ENCODE assay signal across 18 mouse cellular contexts in the genomic region with DNA sequence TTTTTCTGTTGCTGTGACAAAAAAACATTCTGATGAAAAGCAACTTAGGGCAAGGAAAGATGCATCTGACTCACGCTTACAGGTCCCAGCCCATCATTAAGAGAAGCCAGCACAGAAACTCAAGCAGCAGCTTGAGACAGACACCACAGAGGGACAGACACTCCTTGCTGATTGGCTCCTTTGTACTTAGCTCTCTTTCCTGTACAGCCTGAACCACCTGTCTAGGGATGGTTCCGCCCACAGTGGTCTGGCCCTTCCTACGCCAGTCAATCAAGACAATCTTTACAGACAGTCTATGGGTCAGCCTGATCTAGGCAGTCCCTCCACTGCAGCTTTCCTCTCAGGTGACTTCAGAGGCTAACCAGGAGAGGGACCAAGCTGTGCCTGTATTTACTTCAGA. TPM values are rescaled to one million over a fixed set of nuclear protein-coding genes. Genes with fewer than 3 reads are reported as not detected.
DNase-seq lines count a peak whose midpoint lies in the region; ATAC-seq and TF ChIP-seq lines count a peak whose summit lies in the region.
"Had no signal": no experiment of that assay in that cellular context is flagged by ENCODE, and none has a peak within 500 bp of the region (broad histone marks: within the 10 kb centered on the region; RNA-seq: fewer than 3 reads in every experiment).

No protein-coding gene starts in this region.

- DNase-seq in hindbrain, embryonic 14.5 days (ENCODE audit: low spot score): no peak
- DNase-seq in hindbrain, embryonic 10.5 days (ENCODE audit: low spot score): no peak
- DNase-seq in limb, embryonic 10.5 days (ENCODE audit: low spot score): no peak
- peak; percentile 24 for DNase-seq in ZHBTc4 (ENCODE audit: low read depth, low spot score)
- DNase-seq in hindbrain, postnatal 0 days (ENCODE audit: low spot score): no peak
- DNase-seq in cerebellum, postnatal 14 days: no peak
- DNase-seq: adrenal gland, adult 8-10 months; cerebellum, adult 18-20 months; gastrocnemius, postnatal 10 days; heart, postnatal 14 days; liver, postnatal 0 days; thymus, postnatal 4 days had no signal

- no peak overlapping the region for H3K9ac ChIP-seq in hindbrain, embryonic 14.5 days
- H3K9ac ChIP-seq in limb, embryonic 12.5 days (replicated peaks): no peak overlapping the region
- no peak overlapping the region for H3K9ac ChIP-seq in hindbrain, postnatal 0 days (replicated peaks; ENCODE audit: low read length)
- H3K9ac ChIP-seq: forebrain, embryonic 12.5 days; intestine, embryonic 15.5 days; kidney, embryonic 15.5 days; limb, embryonic 15.5 days; liver, postnatal 0 days had no signal

- TF ChIP-seq CTCF in hindbrain, postnatal 0 days (IDR thresholded peaks at IDR 0.05; ENCODE audit: low read depth): no peak

- no peaks in the 10 kb centered on the region for H3K27me3 ChIP-seq in hindbrain, embryonic 14.5 days (ENCODE audit: control insufficient read depth, insufficient read depth, low read length)
- H3K27me3 ChIP-seq in hindbrain, embryonic 10.5 days (ENCODE audit: insufficient read depth, poor library complexity, severe bottlenecking): no peaks in the 10 kb centered on the region
- H3K27me3 ChIP-seq in limb, embryonic 12.5 days: no peaks in the 10 kb centered on the region
- H3K27me3 ChIP-seq in limb, embryonic 10.5 days (ENCODE audit: low read depth, poor library complexity, severe bottlenecking): no peaks in the 10 kb centered on the region
- H3K27me3 ChIP-seq in hindbrain, postnatal 0 days (ENCODE audit: insufficient read depth, low read length): no peaks in the 10 kb centered on the region
- H3K27me3 ChIP-seq: forebrain, embryonic 12.5 days; intestine, embryonic 15.5 days; kidney, embryonic 15.5 days; limb, embryonic 15.5 days had no signal

- no peak overlapping the region for H3K4me3 ChIP-seq in hindbrain, embryonic 14.5 days (replicated peaks; ENCODE audit: low read length)
- no peak overlapping the region for H3K4me3 ChIP-seq in hindbrain, embryonic 10.5 days
- no peak overlapping the region for H3K4me3 ChIP-seq in limb, embryonic 12.5 days (replicated peaks)
- H3K4me3 ChIP-seq in limb, embryonic 10.5 days: no peak overlapping the region
- no peak overlapping the region for H3K4me3 ChIP-seq in hindbrain, postnatal 0 days (ENCODE audit: low read length)
- H3K4me3 ChIP-seq: forebrain, embryonic 12.5 days; intestine, embryonic 15.5 days; kidney, embryonic 15.5 days; limb, embryonic 15.5 days had no signal

- ATAC-seq in hindbrain, embryonic 14.5 days (ENCODE audit: low FRiP score): no peak
- ATAC-seq in limb, embryonic 12.5 days (ENCODE audit: insufficient number of reproducible peaks, insufficient read depth, low FRiP score, low TSS enrichment, low read depth): no peak
- ATAC-seq in hindbrain, postnatal 0 days: peak; percentile 25; the same call in 1 of the 2 replicates
- ATAC-seq: intestine, embryonic 15.5 days; liver, postnatal 0 days had no signal

- no peak overlapping the region for H3K4me2 ChIP-seq in hindbrain, embryonic 14.5 days (replicated peaks)
- no peak overlapping the region for H3K4me2 ChIP-seq in limb, embryonic 12.5 days
- H3K4me2 ChIP-seq in hindbrain, postnatal 0 days (ENCODE audit: low read depth, low read length): no peak overlapping the region
- H3K4me2 ChIP-seq: forebrain, embryonic 12.5 days; intestine, embryonic 15.5 days; kidney, embryonic 15.5 days; limb, embryonic 15.5 days had no signal

- 0 out of 2 replicates have a peak overlapping the region, but pooled peaks have one; percentile 63 for H3K27ac ChIP-seq in hindbrain, embryonic 14.5 days
- no peak overlapping the region for H3K27ac ChIP-seq in hindbrain, embryonic 10.5 days
- H3K27ac ChIP-seq in limb, embryonic 12.5 days: 0 out of 2 replicates have a peak overlapping the region, but pooled peaks have one; percentile 29
- no peak overlapping the region for H3K27ac ChIP-seq in limb, embryonic 10.5 days
- H3K27ac ChIP-seq in hindbrain, postnatal 0 days: no peak overlapping the region
- H3K27ac ChIP-seq: forebrain, embryonic 12.5 days; intestine, embryonic 15.5 days; kidney, embryonic 15.5 days; limb, embryonic 15.5 days had no signal

- peaks cover 26% of the 10 kb centered on the region for H3K4me1 ChIP-seq in hindbrain, embryonic 14.5 days (replicated peaks; ENCODE audit: control insufficient read depth, insufficient read depth, low read length)
- peaks cover 19% of the 10 kb centered on the region for H3K4me1 ChIP-seq in hindbrain, embryonic 10.5 days (replicated peaks)
- H3K4me1 ChIP-seq in limb, embryonic 12.5 days (replicated peaks): peaks cover 25% of the 10 kb centered on the region
- H3K4me1 ChIP-seq in limb, embryonic 10.5 days: peaks cover 31% of the 10 kb centered on the region
- H3K4me1 ChIP-seq in hindbrain, postnatal 0 days (ENCODE audit: insufficient read depth, low read length): peaks cover 12% of the 10 kb centered on the region; the same call in 1 of the 2 replicates
- H3K4me1 ChIP-seq: intestine, embryonic 15.5 days had no signal

- no peaks in the 10 kb centered on the region for H3K36me3 ChIP-seq in hindbrain, embryonic 14.5 days (replicated peaks; ENCODE audit: control insufficient read depth, insufficient read depth)
- no peaks in the 10 kb centered on the region for H3K36me3 ChIP-seq in hindbrain, embryonic 10.5 days
- no peaks in the 10 kb centered on the region for H3K36me3 ChIP-seq in limb, embryonic 12.5 days
- H3K36me3 ChIP-seq in limb, embryonic 10.5 days: no peaks in the 10 kb centered on the region
- no peaks in the 10 kb centered on the region for H3K36me3 ChIP-seq in hindbrain, postnatal 0 days (ENCODE audit: insufficient read depth, low read length)
- H3K36me3 ChIP-seq: forebrain, embryonic 12.5 days; intestine, embryonic 15.5 days; kidney, embryonic 15.5 days; limb, embryonic 15.5 days had no signal

- H3K9me3 ChIP-seq in hindbrain, embryonic 14.5 days (ENCODE audit: control insufficient read depth, low read length): no peaks in the 10 kb centered on the region
- no peaks in the 10 kb centered on the region for H3K9me3 ChIP-seq in hindbrain, embryonic 10.5 days
- H3K9me3 ChIP-seq in limb, embryonic 12.5 days: no peaks in the 10 kb centered on the region
- no peaks in the 10 kb centered on the region for H3K9me3 ChIP-seq in limb, embryonic 10.5 days (replicated peaks)
- no peaks in the 10 kb centered on the region for H3K9me3 ChIP-seq in hindbrain, postnatal 0 days (ENCODE audit: low read length)
- H3K9me3 ChIP-seq: forebrain, embryonic 12.5 days; intestine, embryonic 15.5 days; kidney, embryonic 15.5 days; limb, embryonic 15.5 days had no signal

- WGBS in hindbrain, embryonic 14.5 days: 92% methylated on average over 3 of the region's 3 CpGs
- WGBS in hindbrain, embryonic 10.5 days: 91% methylated on average over 3 of the region's 3 CpGs
- WGBS in limb, embryonic 12.5 days: 86% methylated on average over 3 of the region's 3 CpGs
- 93% methylated on average over 3 of the region's 3 CpGs for WGBS in limb, embryonic 10.5 days
- 87% methylated on average over 3 of the region's 3 CpGs for WGBS in hindbrain, postnatal 0 days

RNA-seq across cellular contexts. Expression of a gene that starts 42.1 kb away (rescaled TPM):
- 18.6 and 20.2 TPM in 2 replicates for polyA plus RNA-seq in hindbrain, embryonic 14.5 days (2014; fragmentation: Nextera tagmentation; extraction: Ambion mirVana)
- polyA plus RNA-seq in hindbrain, embryonic 10.5 days (2016; fragmentation: Nextera tagmentation; extraction: Ambion mirVana): 4.9 and 8.4 TPM in 2 replicates
- 6.5 and 7.0 TPM in 2 replicates for polyA plus RNA-seq in limb, embryonic 12.5 days (2016; fragmentation: Nextera tagmentation; extraction: Ambion mirVana)
- 3.0 and 4.5 TPM in 2 replicates for polyA plus RNA-seq in limb, embryonic 10.5 days (2016; fragmentation: Nextera tagmentation; extraction: Ambion mirVana)
- total RNA-seq in hindbrain, postnatal 0 days (2014; rRNA removed): 37.7 and 38.7 TPM in 2 replicates
- polyA plus RNA-seq in hindbrain, postnatal 0 days (2015; fragmentation: Nextera tagmentation; extraction: Ambion mirVana): 11.3 and 11.6 TPM in 2 replicates
- total RNA-seq: common myeloid progenitor, adult 5-6 weeks had no signal

Comparison
In these comparisons a context has a peak if more than half of its experiments do, and no peak if none do; other contexts are left out.
1. H3K27ac ChIP-seq: peak in hindbrain, embryonic 14.5 days (single experiment) and limb, embryonic 12.5 days (single experiment); none in hindbrain, embryonic 10.5 days (single experiment), limb, embryonic 10.5 days (single experiment) and hindbrain, postnatal 0 days (single experiment).